Mouse (Mus musculus): ENCODE data around the gene Tpte. TPM values are rescaled to one million over a fixed set of nuclear protein-coding genes. Genes with fewer than 3 reads are reported as not detected.

The Tpte gene
- not detected in 2 replicates for polyA plus RNA-seq (2014; fragmentation: Nextera tagmentation; extraction: Ambion mirVana)

- DNase-seq (ENCODE audit: low spot score, missing footprints), result peak; percentile 54
- no peaks in the 10 kb centered on the region for H3K9me3 ChIP-seq (ENCODE audit: control insufficient read depth, low read length)
- no peak within 1 kb of the TSS for H3K27ac ChIP-seq (ENCODE audit: low read depth, low read length)
- H3K4me1 ChIP-seq (ENCODE audit: control insufficient read depth, insufficient read depth, low read length), result no peaks in the 10 kb centered on the region
- no peak within 1 kb of the TSS for H3K9ac ChIP-seq (ENCODE audit: low read length)
- H3K27me3 ChIP-seq (ENCODE audit: control insufficient read depth, insufficient read depth, low read length), result no peaks in the 10 kb centered on the region
- ATAC-seq (ENCODE audit: low FRiP score), result no peak; the same call in 1 of the 2 replicates
- H3K4me3 ChIP-seq (ENCODE audit: low read depth, low read length), result no peak within 1 kb of the TSS
- 68% methylated on average over 2 of the region's 2 CpGs for WGBS
- H3K36me3 ChIP-seq (ENCODE audit: control insufficient read depth, insufficient read depth, low read length), result no peaks in the 10 kb centered on the region
- H3K4me2 ChIP-seq, result no peak within 1 kb of the TSS
Observed at GRCm38 (mm10) chr8:22282999-22283491, at the start of gene Tpte. Tpte (plus strand) TSS chr8:22283441.

- no peak overlapping the region for H3K4me3 ChIP-seq (ENCODE audit: low read depth, low read length)
- 91% methylated on average over 9 of the region's 9 CpGs for WGBS
- no peak overlapping the region for H3K4me2 ChIP-seq
- H3K4me1 ChIP-seq (ENCODE audit: control insufficient read depth, insufficient read depth, low read length), result no peaks in the 10 kb centered on the region
- H3K27me3 ChIP-seq (ENCODE audit: control insufficient read depth, insufficient read depth, low read length), result no peaks in the 10 kb centered on the region
- no peaks in the 10 kb centered on the region for H3K36me3 ChIP-seq (ENCODE audit: control insufficient read depth, insufficient read depth, low read length)
- H3K27ac ChIP-seq (ENCODE audit: low read depth, low read length), result no peak overlapping the region
- no peaks in the 10 kb centered on the region for H3K9me3 ChIP-seq (ENCODE audit: control insufficient read depth, low read length)
- DNase-seq (ENCODE audit: low spot score, missing footprints) (no peak), ATAC-seq (ENCODE audit: low FRiP score) (no peak)
- no peak overlapping the region for H3K9ac ChIP-seq (ENCODE audit: low read length)
Observed at GRCm38 (mm10) chr8:22242986-22243385, 40.3 kb upstream of the Tpte start.

- H3K9me3 ChIP-seq (ENCODE audit: control insufficient read depth, low read length), result no peaks in the 10 kb centered on the region
- DNase-seq (ENCODE audit: low spot score, missing footprints) (no peak), ATAC-seq (ENCODE audit: low FRiP score) (no peak)
- no peak overlapping the region for H3K4me2 ChIP-seq
- H3K9ac ChIP-seq (ENCODE audit: low read length), result no peak overlapping the region
- no peak overlapping the region for H3K4me3 ChIP-seq (ENCODE audit: low read depth, low read length)
- no peaks in the 10 kb centered on the region for H3K4me1 ChIP-seq (ENCODE audit: control insufficient read depth, insufficient read depth, low read length)
- no peaks in the 10 kb centered on the region for H3K27me3 ChIP-seq (ENCODE audit: control insufficient read depth, insufficient read depth, low read length)
- H3K36me3 ChIP-seq (ENCODE audit: control insufficient read depth, insufficient read depth, low read length), result no peaks in the 10 kb centered on the region
- no peak overlapping the region for H3K27ac ChIP-seq (ENCODE audit: low read depth, low read length)
- 76% methylated on average over 1 of the region's 1 CpGs for WGBS
Observed at GRCm38 (mm10) chr8:22245663-22246062, 37.6 kb upstream of the Tpte start.

GRCm38 (mm10) chr8:22247956-22248355, 35.3 kb upstream of the Tpte start:
- H3K4me3 ChIP-seq (ENCODE audit: low read depth, low read length), result no peak overlapping the region
- H3K9ac ChIP-seq (ENCODE audit: low read length), result no peak overlapping the region
- no peak for ATAC-seq (ENCODE audit: low FRiP score)
- no peaks in the 10 kb centered on the region for H3K36me3 ChIP-seq (ENCODE audit: control insufficient read depth, insufficient read depth, low read length)
- DNase-seq (ENCODE audit: low spot score, missing footprints), result peak; percentile 49
- no peaks in the 10 kb centered on the region for H3K9me3 ChIP-seq (ENCODE audit: control insufficient read depth, low read length)
- H3K27me3 ChIP-seq (ENCODE audit: control insufficient read depth, insufficient read depth, low read length), result no peaks in the 10 kb centered on the region
- 87% methylated on average over 12 of the region's 12 CpGs for WGBS
- H3K4me2 ChIP-seq, result no peak overlapping the region
- H3K4me1 ChIP-seq (ENCODE audit: control insufficient read depth, insufficient read depth, low read length), result no peaks in the 10 kb centered on the region
- H3K27ac ChIP-seq (ENCODE audit: low read depth, low read length), result no peak overlapping the region

GRCm38 (mm10) chr8:22249080-22249479, 34.2 kb upstream of the Tpte start:
- Histone ChIP-seq H3K36me3 (ENCODE audit: control insufficient read depth, insufficient read depth, low read length) (no peaks in the 10 kb centered on the region), H3K4me1 (ENCODE audit: control insufficient read depth, insufficient read depth, low read length) (no peaks in the 10 kb centered on the region), H3K4me2 (no peak overlapping the region), H3K27ac (ENCODE audit: low read depth, low read length) (no peak overlapping the region), H3K9me3 (ENCODE audit: control insufficient read depth, low read length) (no peaks in the 10 kb centered on the region; the same call in 1 of the 2 replicates), H3K27me3 (ENCODE audit: control insufficient read depth, insufficient read depth, low read length) (no peaks in the 10 kb centered on the region), H3K9ac (ENCODE audit: low read length) (no peak overlapping the region), H3K4me3 (ENCODE audit: low read depth, low read length) (no peak overlapping the region)
- DNase-seq (ENCODE audit: low spot score, missing footprints) (peak; percentile 69), ATAC-seq (ENCODE audit: low FRiP score) (no peak)
- WGBS, result 86% methylated on average over 9 of the region's 9 CpGs

GRCm38 (mm10) chr8:22258946-22259450, 24.2 kb upstream of the Tpte start:
- H3K9me3 ChIP-seq (ENCODE audit: control insufficient read depth, low read length), result no peaks in the 10 kb centered on the region; the same call in 1 of the 2 replicates
- DNase-seq (ENCODE audit: low spot score, missing footprints) (no peak), ATAC-seq (ENCODE audit: low FRiP score) (no peak)
- H3K27ac ChIP-seq (ENCODE audit: low read depth, low read length), result no peak overlapping the region
- H3K9ac ChIP-seq (ENCODE audit: low read length), result no peak overlapping the region
- H3K4me1 ChIP-seq (ENCODE audit: control insufficient read depth, insufficient read depth, low read length), result no peaks in the 10 kb centered on the region
- no peak overlapping the region for H3K4me3 ChIP-seq (ENCODE audit: low read depth, low read length)
- no peaks in the 10 kb centered on the region for H3K36me3 ChIP-seq (ENCODE audit: control insufficient read depth, insufficient read depth, low read length)
- 86% methylated on average over 18 of the region's 18 CpGs for WGBS
- no peak overlapping the region for H3K4me2 ChIP-seq
- no peaks in the 10 kb centered on the region for H3K27me3 ChIP-seq (ENCODE audit: control insufficient read depth, insufficient read depth, low read length)

GRCm38 (mm10) chr8:22259531-22259930, 23.7 kb upstream of the Tpte start:
- no peak for DNase-seq (ENCODE audit: low spot score, missing footprints)
- H3K4me2 ChIP-seq, result no peak overlapping the region
- no peak overlapping the region for H3K27ac ChIP-seq (ENCODE audit: low read depth, low read length)
- ATAC-seq (ENCODE audit: low FRiP score), result no peak
- H3K4me1 ChIP-seq (ENCODE audit: control insufficient read depth, insufficient read depth, low read length), result no peaks in the 10 kb centered on the region
- no peak overlapping the region for H3K4me3 ChIP-seq (ENCODE audit: low read depth, low read length)
- no peaks in the 10 kb centered on the region for H3K36me3 ChIP-seq (ENCODE audit: control insufficient read depth, insufficient read depth, low read length)
- WGBS, result 75% methylated on average over 12 of the region's 12 CpGs
- no peak overlapping the region for H3K9ac ChIP-seq (ENCODE audit: low read length)
- no peaks in the 10 kb centered on the region for H3K9me3 ChIP-seq (ENCODE audit: control insufficient read depth, low read length)
- H3K27me3 ChIP-seq (ENCODE audit: control insufficient read depth, insufficient read depth, low read length), result no peaks in the 10 kb centered on the region

- ATAC-seq (ENCODE audit: low FRiP score) (no peak), DNase-seq (ENCODE audit: low spot score, missing footprints) (no peak)
- no peaks in the 10 kb centered on the region for H3K9me3 ChIP-seq (ENCODE audit: control insufficient read depth, low read length)
- H3K4me2 ChIP-seq, result no peak overlapping the region
- H3K9ac ChIP-seq (ENCODE audit: low read length), result no peak overlapping the region
- H3K36me3 ChIP-seq (ENCODE audit: control insufficient read depth, insufficient read depth, low read length), result no peaks in the 10 kb centered on the region
- no peaks in the 10 kb centered on the region for H3K4me1 ChIP-seq (ENCODE audit: control insufficient read depth, insufficient read depth, low read length)
- 53% methylated on average over 9 of the region's 9 CpGs for WGBS
- H3K27me3 ChIP-seq (ENCODE audit: control insufficient read depth, insufficient read depth, low read length), result no peaks in the 10 kb centered on the region
- H3K4me3 ChIP-seq (ENCODE audit: low read depth, low read length), result no peak overlapping the region
- no peak overlapping the region for H3K27ac ChIP-seq (ENCODE audit: low read depth, low read length)
Observed at GRCm38 (mm10) chr8:22260091-22260722, 23.0 kb upstream of the Tpte start.

GRCm38 (mm10) chr8:22262267-22262666, 21.0 kb upstream of the Tpte start:
- Histone ChIP-seq H3K27me3 (ENCODE audit: control insufficient read depth, insufficient read depth, low read length) (no peaks in the 10 kb centered on the region), H3K27ac (ENCODE audit: low read depth, low read length) (no peak overlapping the region), H3K4me2 (no peak overlapping the region), H3K36me3 (ENCODE audit: control insufficient read depth, insufficient read depth, low read length) (no peaks in the 10 kb centered on the region), H3K4me3 (ENCODE audit: low read depth, low read length) (no peak overlapping the region), H3K9ac (ENCODE audit: low read length) (no peak overlapping the region), H3K9me3 (ENCODE audit: control insufficient read depth, low read length) (no peaks in the 10 kb centered on the region), H3K4me1 (ENCODE audit: control insufficient read depth, insufficient read depth, low read length) (no peaks in the 10 kb centered on the region)
- WGBS, result 87% methylated on average over 3 of the region's 3 CpGs
- DNase-seq (ENCODE audit: low spot score, missing footprints), result no peak
- no peak for ATAC-seq (ENCODE audit: low FRiP score)

Data from midbrain, embryonic 11.5 days (tissue).